9 mouse cellular contexts compared by ENCODE assay signal in genomic region chr4:32351661-32352246, GRCm38 (mm10).
DNase-seq lines count a peak whose midpoint lies in the region; ATAC-seq and TF ChIP-seq lines count a peak whose summit lies in the region.
"Had no signal": no experiment of that assay in that cellular context is flagged by ENCODE, and none has a peak within 500 bp of the region (broad histone marks: within the 10 kb centered on the region; RNA-seq: fewer than 3 reads in every experiment).

No protein-coding gene starts in this region.

- no peak overlapping the region for H3K27ac ChIP-seq in forebrain, embryonic 16.5 days (ENCODE audit: low read length)
- peak overlapping the region; percentile 59 for H3K27ac ChIP-seq in lung, embryonic 15.5 days

- intact Hi-C loops in gastrocnemius, postnatal 14 days (cut with DNase I; ENCODE audit: low total_unique reads), result no loop called here

- peak overlapping the region; percentile 14; the same call in 1 of the 2 replicates for H3K4me2 ChIP-seq in forebrain, embryonic 16.5 days (ENCODE audit: low read length)
- no peak overlapping the region; the same call in 1 of the 2 replicates for H3K4me2 ChIP-seq in lung, embryonic 15.5 days

- TF ChIP-seq POLR2A in lung, adult 2 months (IDR thresholded peaks at IDR 0.05; ENCODE audit: borderline replicate concordance, extremely low read depth, low read depth, low read length), result no peak

- H3K9ac ChIP-seq in forebrain, embryonic 16.5 days (replicated peaks; ENCODE audit: low read depth, low read length), result no peak overlapping the region
- H3K9ac ChIP-seq in lung, embryonic 15.5 days, result no peak overlapping the region

- peak; percentile 49 for ATAC-seq in forebrain, embryonic 16.5 days
- ATAC-seq in lung, embryonic 15.5 days (ENCODE audit: borderline replicate concordance, extremely low read depth, low FRiP score, low TSS enrichment), result peak; percentile 37; the same call in 1 of the 2 replicates
- ATAC-seq: Patski had no signal

- H3K4me3 ChIP-seq in lung, adult 2 months (replicated peaks; ENCODE audit: extremely low read depth, low read depth, low read length), result no peak overlapping the region
- no peak overlapping the region for H3K4me3 ChIP-seq in forebrain, embryonic 16.5 days (replicated peaks; ENCODE audit: low read length)
- H3K4me3 ChIP-seq in lung, embryonic 15.5 days, result no peak overlapping the region

- no peaks in the 10 kb centered on the region for H3K9me3 ChIP-seq in forebrain, embryonic 16.5 days (ENCODE audit: control insufficient read depth, low read length)
- no peaks in the 10 kb centered on the region for H3K9me3 ChIP-seq in lung, embryonic 15.5 days

- TF ChIP-seq CTCF in lung, adult 2 months (IDR thresholded peaks at IDR 0.05; ENCODE audit: insufficient read depth, low read length), result no peak

- no peaks in the 10 kb centered on the region for H3K36me3 ChIP-seq in forebrain, embryonic 16.5 days (ENCODE audit: control insufficient read depth, insufficient read depth)
- H3K36me3 ChIP-seq in lung, embryonic 15.5 days, result no peaks in the 10 kb centered on the region

- peak; percentile 36 to 70 for DNase-seq in lung, adult 18-20 months
- no peak for DNase-seq in lung, adult 2 months
- DNase-seq in retina, embryonic 14.5 days (ENCODE audit: low spot score), result peak; percentile 45
- DNase-seq in gastrocnemius, postnatal 14 days, result no peak
- DNase-seq in frontal cortex, postnatal 10 days (ENCODE audit: low spot score in 2 of 2), result no peak
- DNase-seq in liver, result no peak

- no peaks in the 10 kb centered on the region for H3K27me3 ChIP-seq in forebrain, embryonic 16.5 days (replicated peaks; ENCODE audit: control insufficient read depth, insufficient read depth, low read length)
- no peaks in the 10 kb centered on the region for H3K27me3 ChIP-seq in lung, embryonic 15.5 days
- H3K27me3 ChIP-seq: Patski had no signal

- peaks cover 7% of the 10 kb centered on the region for H3K4me1 ChIP-seq in lung, adult 2 months (ENCODE audit: control insufficient read depth, insufficient read depth, low read length)
- peaks cover 28% of the 10 kb centered on the region for H3K4me1 ChIP-seq in forebrain, embryonic 16.5 days (replicated peaks; ENCODE audit: control insufficient read depth, insufficient read depth, low read length)
- H3K4me1 ChIP-seq in lung, embryonic 15.5 days, result peaks cover 27% of the 10 kb centered on the region

- WGBS in lung, adult 2 months, result 37% methylated on average over 18 of the region's 18 CpGs
- WGBS in forebrain, embryonic 16.5 days, result 37% methylated on average over 18 of the region's 18 CpGs
- 56% methylated on average over 18 of the region's 18 CpGs for WGBS in lung, embryonic 15.5 days

Comparison
In these comparisons a context has a peak if more than half of its experiments do, and no peak if none do; other contexts are left out.
1. DNase-seq: peak in lung, adult 18-20 months (2 of 2) and retina, embryonic 14.5 days (single experiment); none in lung, adult 2 months (single experiment), gastrocnemius, postnatal 14 days (single experiment), frontal cortex, postnatal 10 days (0 of 2) and liver (single experiment).